Mouse (Mus musculus) liver, embryonic 14.5 days (tissue): ENCODE measurements around the gene Dab2ip.

Source experiments
- CTCF ChIP-seq: IDR thresholded peaks from 2 replicates; pipeline ENCODE4 v1.5.1; 2016; ENCODE audit warnings: antibody characterized with exemption, low read depth, control low read depth
- EP300 ChIP-seq: IDR thresholded peaks from 2 replicates; pipeline ENCODE4 v1.6.1; 2016; ENCODE audit warnings: antibody characterized with exemption, low read depth

GRCm38 (mm10) chr2:35764328-35764727 is 206.3 kb downstream of the Dab2ip start:
- no peak for TF ChIP-seq CTCF
- TF ChIP-seq EP300, result no peak
